Mouse (Mus musculus): Measurements from ENCODE around the gene Coro2b. TPM values are rescaled to one million over a fixed set of nuclear protein-coding genes. Genes with fewer than 3 reads are reported as not detected.

Coro2b gene
- polyA plus RNA-seq, 1 experiment from 2014 or later = 9.0 TPM

GRCm38 (mm10) chr9:62385062-62385461 is 151.8 kb downstream of the Coro2b start:
- Histone ChIP-seq H3K27ac (ENCODE audit: low read depth) (no peak overlapping the region), H3K4me2 (ENCODE audit: low read length) (no peak overlapping the region), H3K4me1 (replicated peaks; ENCODE audit: control insufficient read depth, insufficient read depth, low read length) (0 out of 2 replicates have a peak, but pooled peaks cover 3% of the 10 kb centered on the region), H3K9ac (ENCODE audit: low read length) (no peak overlapping the region), H3K4me3 (ENCODE audit: low read depth, low read length) (no peak overlapping the region), H3K27me3 (replicated peaks; ENCODE audit: control insufficient read depth, insufficient read depth, low read length) (no peaks in the 10 kb centered on the region), H3K9me3 (ENCODE audit: control insufficient read depth, low read length) (no peaks in the 10 kb centered on the region), H3K36me3 (ENCODE audit: control insufficient read depth, insufficient read depth, low read length) (peaks cover 4% of the 10 kb centered on the region)
- DNase-seq (ENCODE audit: low spot score) (no peak), ATAC-seq (replicated peaks; ENCODE audit: low FRiP score, low TSS enrichment, low read depth) (no peak)
- WGBS = 84% methylated on average over 6 of the region's 6 CpGs

- DNase-seq (ENCODE audit: low spot score) (no peak), ATAC-seq (replicated peaks; ENCODE audit: low FRiP score, low TSS enrichment, low read depth) (no peak)
- H3K9ac ChIP-seq (ENCODE audit: low read length) = no peak overlapping the region
- WGBS = 84% methylated on average over 10 of the region's 10 CpGs
- no peaks in the 10 kb centered on the region for H3K9me3 ChIP-seq (ENCODE audit: control insufficient read depth, low read length)
- no peak overlapping the region for H3K4me2 ChIP-seq (ENCODE audit: low read length)
- 0 out of 2 replicates have a peak, but pooled peaks cover 3% of the 10 kb centered on the region for H3K4me1 ChIP-seq (replicated peaks; ENCODE audit: control insufficient read depth, insufficient read depth, low read length)
- H3K4me3 ChIP-seq (ENCODE audit: low read depth, low read length) = no peak overlapping the region
- H3K27ac ChIP-seq (ENCODE audit: low read depth) = no peak overlapping the region
- no peaks in the 10 kb centered on the region for H3K27me3 ChIP-seq (replicated peaks; ENCODE audit: control insufficient read depth, insufficient read depth, low read length)
- peaks cover 26% of the 10 kb centered on the region for H3K36me3 ChIP-seq (ENCODE audit: control insufficient read depth, insufficient read depth, low read length)
Observed at GRCm38 (mm10) chr9:62382519-62383084, 154.2 kb downstream of the Coro2b start.

- Histone ChIP-seq H3K4me3 (ENCODE audit: low read depth, low read length) (no peak overlapping the region), H3K36me3 (ENCODE audit: control insufficient read depth, insufficient read depth, low read length) (peaks cover 37% of the 10 kb centered on the region), H3K9ac (ENCODE audit: low read length) (no peak overlapping the region), H3K27me3 (replicated peaks; ENCODE audit: control insufficient read depth, insufficient read depth, low read length) (no peaks in the 10 kb centered on the region), H3K4me2 (ENCODE audit: low read length) (no peak overlapping the region), H3K27ac (ENCODE audit: low read depth) (no peak overlapping the region), H3K9me3 (ENCODE audit: control insufficient read depth, low read length) (no peaks in the 10 kb centered on the region), H3K4me1 (replicated peaks; ENCODE audit: control insufficient read depth, insufficient read depth, low read length) (no peaks in the 10 kb centered on the region)
- 64% methylated on average over 8 of the region's 8 CpGs for WGBS
- no peak for DNase-seq (ENCODE audit: low spot score)
- ATAC-seq (replicated peaks; ENCODE audit: low FRiP score, low TSS enrichment, low read depth) = no peak
Observed at GRCm38 (mm10) chr9:62381402-62381913, 155.4 kb downstream of the Coro2b start.

GRCm38 (mm10) chr9:62380351-62380750 is 156.5 kb downstream of the Coro2b start:
- Histone ChIP-seq H3K27ac (ENCODE audit: low read depth) (no peak overlapping the region), H3K36me3 (ENCODE audit: control insufficient read depth, insufficient read depth, low read length) (peaks cover 48% of the 10 kb centered on the region), H3K4me2 (ENCODE audit: low read length) (no peak overlapping the region), H3K4me3 (ENCODE audit: low read depth, low read length) (no peak overlapping the region), H3K4me1 (replicated peaks; ENCODE audit: control insufficient read depth, insufficient read depth, low read length) (no peaks in the 10 kb centered on the region), H3K9me3 (ENCODE audit: control insufficient read depth, low read length) (no peaks in the 10 kb centered on the region), H3K27me3 (replicated peaks; ENCODE audit: control insufficient read depth, insufficient read depth, low read length) (no peaks in the 10 kb centered on the region), H3K9ac (ENCODE audit: low read length) (no peak overlapping the region)
- DNase-seq (ENCODE audit: low spot score) (no peak), ATAC-seq (replicated peaks; ENCODE audit: low FRiP score, low TSS enrichment, low read depth) (no peak)
- WGBS = 61% methylated on average over 5 of the region's 5 CpGs

- peaks cover 72% of the 10 kb centered on the region for H3K36me3 ChIP-seq (ENCODE audit: control insufficient read depth, insufficient read depth, low read length)
- no peak overlapping the region for H3K9ac ChIP-seq (ENCODE audit: low read length)
- no peak overlapping the region for H3K4me2 ChIP-seq (ENCODE audit: low read length)
- no peak for DNase-seq (ENCODE audit: low spot score)
- no peak for ATAC-seq (replicated peaks; ENCODE audit: low FRiP score, low TSS enrichment, low read depth)
- no peak overlapping the region for H3K27ac ChIP-seq (ENCODE audit: low read depth)
- H3K4me3 ChIP-seq (ENCODE audit: low read depth, low read length) = no peak overlapping the region
- peaks cover 7% of the 10 kb centered on the region; the same call in 1 of the 2 replicates for H3K4me1 ChIP-seq (replicated peaks; ENCODE audit: control insufficient read depth, insufficient read depth, low read length)
- H3K27me3 ChIP-seq (replicated peaks; ENCODE audit: control insufficient read depth, insufficient read depth, low read length) = no peaks in the 10 kb centered on the region
- no peaks in the 10 kb centered on the region for H3K9me3 ChIP-seq (ENCODE audit: control insufficient read depth, low read length)
- 90% methylated on average over 10 of the region's 10 CpGs for WGBS
Observed at GRCm38 (mm10) chr9:62377897-62378296, 158.9 kb downstream of the Coro2b start.

- Histone ChIP-seq H3K9ac (ENCODE audit: low read length) (no peak overlapping the region), H3K27me3 (replicated peaks; ENCODE audit: control insufficient read depth, insufficient read depth, low read length) (no peaks in the 10 kb centered on the region), H3K36me3 (ENCODE audit: control insufficient read depth, insufficient read depth, low read length) (peaks cover 67% of the 10 kb centered on the region), H3K4me1 (replicated peaks; ENCODE audit: control insufficient read depth, insufficient read depth, low read length) (peaks cover 23% of the 10 kb centered on the region), H3K9me3 (ENCODE audit: control insufficient read depth, low read length) (no peaks in the 10 kb centered on the region), H3K4me2 (ENCODE audit: low read length) (no peak overlapping the region), H3K27ac (ENCODE audit: low read depth) (no peak overlapping the region; the same call in 1 of the 2 replicates), H3K4me3 (ENCODE audit: low read depth, low read length) (no peak overlapping the region)
- WGBS = 65% methylated on average over 3 of the region's 3 CpGs
- ATAC-seq (replicated peaks; ENCODE audit: low FRiP score, low TSS enrichment, low read depth) (peak; percentile 64), DNase-seq (ENCODE audit: low spot score) (no peak)
Observed at GRCm38 (mm10) chr9:62374276-62374675, 162.6 kb downstream of the Coro2b start.

- Histone ChIP-seq H3K27me3 (replicated peaks; ENCODE audit: control insufficient read depth, insufficient read depth, low read length) (no peaks in the 10 kb centered on the region), H3K9ac (ENCODE audit: low read length) (no peak overlapping the region), H3K27ac (ENCODE audit: low read depth) (peak overlapping the region; percentile 20; the same call in 1 of the 2 replicates), H3K4me2 (ENCODE audit: low read length) (no peak overlapping the region), H3K9me3 (ENCODE audit: control insufficient read depth, low read length) (no peaks in the 10 kb centered on the region), H3K4me3 (ENCODE audit: low read depth, low read length) (no peak overlapping the region), H3K36me3 (ENCODE audit: control insufficient read depth, insufficient read depth, low read length) (peaks cover 62% of the 10 kb centered on the region), H3K4me1 (replicated peaks; ENCODE audit: control insufficient read depth, insufficient read depth, low read length) (peaks cover 25% of the 10 kb centered on the region)
- peak; percentile 32; the same call in 1 of the 2 replicates for ATAC-seq (replicated peaks; ENCODE audit: low FRiP score, low TSS enrichment, low read depth)
- peak; percentile 78 for DNase-seq (ENCODE audit: low spot score)
- WGBS = 64% methylated on average over 18 of the region's 18 CpGs
Observed at GRCm38 (mm10) chr9:62373222-62374123, 163.4 kb downstream of the Coro2b start.

GRCm38 (mm10) chr9:62372556-62373221 is 164.2 kb downstream of the Coro2b start:
- peaks cover 29% of the 10 kb centered on the region for H3K4me1 ChIP-seq (replicated peaks; ENCODE audit: control insufficient read depth, insufficient read depth, low read length)
- peaks cover 55% of the 10 kb centered on the region for H3K36me3 ChIP-seq (ENCODE audit: control insufficient read depth, insufficient read depth, low read length)
- H3K4me2 ChIP-seq (ENCODE audit: low read length) = no peak overlapping the region
- no peak for ATAC-seq (replicated peaks; ENCODE audit: low FRiP score, low TSS enrichment, low read depth)
- H3K9ac ChIP-seq (ENCODE audit: low read length) = no peak overlapping the region
- peak overlapping the region; percentile 20; the same call in 1 of the 2 replicates for H3K27ac ChIP-seq (ENCODE audit: low read depth)
- WGBS = 79% methylated on average over 9 of the region's 9 CpGs
- no peak overlapping the region for H3K4me3 ChIP-seq (ENCODE audit: low read depth, low read length)
- DNase-seq (ENCODE audit: low spot score) = no peak
- H3K9me3 ChIP-seq (ENCODE audit: control insufficient read depth, low read length) = no peaks in the 10 kb centered on the region
- no peaks in the 10 kb centered on the region for H3K27me3 ChIP-seq (replicated peaks; ENCODE audit: control insufficient read depth, insufficient read depth, low read length)

All from intestine, embryonic 14.5 days (tissue).